Mouse (Mus musculus) MEL (cell line): Measurements from ENCODE around the gene Id3. TPM values are rescaled to one million over a fixed set of nuclear protein-coding genes. Genes with fewer than 3 reads are reported as not detected.

Source experiments
- DNase-seq: peaks from one replicate; pipeline ENCODE4 v3.0.0; 2011; ENCODE audit warnings: low read depth, low spot score
- H3K27ac ChIP-seq: 2 replicates; pipeline ENCODE4 v1.5.1; 2012; ENCODE audit warnings: low read depth, mild to moderate bottlenecking, control low read depth, low read length, moderate library complexity; ENCODE audit not compliant: control insufficient read depth
- H3K27me3 ChIP-seq, 2 experiments: fragments of 150-350 bp in 1 of 2; sonication (generic) in 1 of 2; 2 replicates each; pipeline ENCODE4 v1.6.1; 2012; ENCODE audit warnings: low read length in 2 of 2, mild to moderate bottlenecking in 2 of 2, improper control_type of control experiment in 1 of 2, moderate library complexity in 1 of 2; ENCODE audit not compliant: insufficient read depth in 2 of 2, control insufficient read depth in 1 of 2
- H3K36me3 ChIP-seq, 2 experiments: 2 replicates each; pipeline ENCODE4 v1.6.1; 2012 to 2014; ENCODE audit warnings: low read length in 2 of 2, improper control_type of control experiment in 1 of 2, inconsistent platforms in 1 of 2, mild to moderate bottlenecking in 1 of 2; ENCODE audit not compliant: insufficient read depth in 2 of 2, control insufficient read depth in 1 of 2
- H3K4me1 ChIP-seq, 2 experiments: fragments of 150-350 bp in 1 of 2; sonication (generic) in 1 of 2; 2 replicates each; pipeline ENCODE4 v1.6.1; 2012; ENCODE audit warnings: low read length in 2 of 2, improper control_type of control experiment in 1 of 2, mild to moderate bottlenecking in 1 of 2; ENCODE audit not compliant: insufficient read depth in 2 of 2, control insufficient read depth in 1 of 2
- H3K4me3 ChIP-seq, 2 experiments: fragments of 150-350 bp in 1 of 2; sonication (generic) in 1 of 2; 2 replicates each; pipeline ENCODE4 v1.5.1; 2012; ENCODE audit warnings: low read depth in 2 of 2, low read length in 2 of 2, mild to moderate bottlenecking in 2 of 2, moderate library complexity in 2 of 2, control low read depth in 1 of 2, improper control_type of control experiment in 1 of 2; ENCODE audit not compliant: control insufficient read depth in 1 of 2, insufficient read depth in 1 of 2
- H3K79me2 ChIP-seq: 2 replicates; pipeline ENCODE4 v1.6.1; 2012; ENCODE audit warnings: mild to moderate bottlenecking, low read length, moderate library complexity; ENCODE audit not compliant: control insufficient read depth, poor library complexity, insufficient read depth
- H3K9ac ChIP-seq: 2 replicates; pipeline ENCODE4 v1.6.1; 2012; ENCODE audit warnings: low read depth, mild to moderate bottlenecking, control low read depth, low read length, moderate library complexity; ENCODE audit not compliant: control insufficient read depth, poor library complexity, severe bottlenecking
- H3K9me3 ChIP-seq: fragments of 150-350 bp; sonication (generic); replicated peaks from 2 replicates; pipeline ENCODE4 v1.6.1; 2012; ENCODE audit warnings: mild to moderate bottlenecking, low read length, improper control_type of control experiment, moderate library complexity; ENCODE audit not compliant: insufficient read depth
- BHLHE40 ChIP-seq: IDR thresholded peaks from 2 replicates; pipeline ENCODE4 v1.6.1; 2012; ENCODE audit warnings: low read depth, mild to moderate bottlenecking, inconsistent platforms, low read length, improper control_type of control experiment, borderline replicate concordance
- CHD2 ChIP-seq: IDR thresholded peaks from 2 replicates; pipeline ENCODE4 v1.6.1; 2011; ENCODE audit warnings: low read length, improper control_type of control experiment
- CTCF ChIP-seq, 3 experiments: IDR thresholded peaks in 2 of 3; conservative IDR thresholded peaks in 1 of 3; 2 replicates each; pipeline ENCODE4 v1.5.1; 2011 to 2012; ENCODE audit warnings: low read length in 3 of 3, low read depth in 2 of 3, mild to moderate bottlenecking in 2 of 3, improper control_type of control experiment in 1 of 3, inconsistent platforms in 1 of 3, mixed read lengths in 1 of 3, moderate library complexity in 1 of 3; ENCODE audit not compliant: control insufficient read depth in 1 of 3, insufficient read depth in 1 of 3, poor library complexity in 1 of 3, severe bottlenecking in 1 of 3
- E2F4 ChIP-seq: IDR thresholded peaks from 2 replicates; pipeline ENCODE4 v1.6.1; 2011; ENCODE audit warnings: low read depth, low read length, improper control_type of control experiment, borderline replicate concordance
- EP300 ChIP-seq, 2 experiments: IDR thresholded peaks; 2 replicates each; pipeline ENCODE4 v1.6.1; 2011; ENCODE audit warnings: improper control_type of control experiment in 2 of 2, low read length in 2 of 2, low read depth in 1 of 2, mild to moderate bottlenecking in 1 of 2
- GABPA ChIP-seq: IDR thresholded peaks from 2 replicates; pipeline ENCODE4 v1.6.1; 2012; ENCODE audit warnings: low read depth, mild to moderate bottlenecking, inconsistent platforms, low read length, improper control_type of control experiment, moderate library complexity
- KAT2A ChIP-seq: conservative IDR thresholded peaks from 2 replicates; pipeline ENCODE4 v1.6.1; 2012; ENCODE audit warnings: low read depth, low read length, improper control_type of control experiment, inconsistent platforms
- MAFK ChIP-seq: IDR thresholded peaks from 2 replicates; pipeline ENCODE4 v1.6.1; 2011; ENCODE audit warnings: low read depth, mild to moderate bottlenecking, low read length, improper control_type of control experiment, borderline replicate concordance
- MAZ ChIP-seq: IDR thresholded peaks from 2 replicates; pipeline ENCODE4 v1.6.1; 2012; ENCODE audit warnings: low read depth, mild to moderate bottlenecking, inconsistent platforms, low read length, improper control_type of control experiment
- MXI1 ChIP-seq: IDR thresholded peaks from 2 replicates; pipeline ENCODE4 v1.6.1; 2011; ENCODE audit warnings: mild to moderate bottlenecking, low read depth, low read length, improper control_type of control experiment
- MYB ChIP-seq: IDR thresholded peaks from 2 replicates; pipeline ENCODE4 v1.6.1; 2011; ENCODE audit warnings: mild to moderate bottlenecking, low read depth, low read length, improper control_type of control experiment
- MYC ChIP-seq: IDR thresholded peaks from 2 replicates; pipeline ENCODE4 v1.6.1; 2011; ENCODE audit warnings: low read depth, mild to moderate bottlenecking, low read length, improper control_type of control experiment, moderate library complexity
- NRF1 ChIP-seq: IDR thresholded peaks from 2 replicates; pipeline ENCODE4 v1.6.1; 2014; ENCODE audit warnings: low read depth, mild to moderate bottlenecking, inconsistent platforms, low read length, improper control_type of control experiment, moderate library complexity; ENCODE audit not compliant: poor library complexity, insufficient read depth, severe bottlenecking
- POLR2A ChIP-seq, 2 experiments: IDR thresholded peaks; 2 replicates each; pipeline ENCODE4 v1.6.1; 2011 to 2012; ENCODE audit warnings: low read length in 2 of 2, mild to moderate bottlenecking in 2 of 2, control low read depth in 1 of 2, improper control_type of control experiment in 1 of 2, low read depth in 1 of 2, moderate library complexity in 1 of 2; ENCODE audit not compliant: control insufficient read depth in 1 of 2, insufficient read depth in 1 of 2, poor library complexity in 1 of 2
- POLR2AphosphoS2 ChIP-seq: IDR thresholded peaks from 2 replicates; pipeline ENCODE4 v1.6.1; 2011; ENCODE audit warnings: low read length, improper control_type of control experiment
- POLR2AphosphoS5 ChIP-seq: IDR thresholded peaks from 2 replicates; pipeline ENCODE4 v1.6.1; 2012; ENCODE audit warnings: low read depth, borderline replicate concordance, mild to moderate bottlenecking, inconsistent platforms, low read length, moderate library complexity, mixed read lengths
- SMC3 ChIP-seq: IDR thresholded peaks from 2 replicates; pipeline ENCODE4 v1.6.1; 2011; ENCODE audit warnings: low read depth, low read length, improper control_type of control experiment
- TAL1 ChIP-seq: IDR thresholded peaks from 2 replicates; pipeline ENCODE4 v1.6.1; 2012; ENCODE audit warnings: mild to moderate bottlenecking, inconsistent platforms, low read length, moderate library complexity, mixed read lengths
- TBP ChIP-seq: IDR thresholded peaks from 2 replicates; pipeline ENCODE4 v1.8.0; 2011; ENCODE audit warnings: low read depth, low read length, improper control_type of control experiment
- TCF12 ChIP-seq: IDR thresholded peaks from 2 replicates; pipeline ENCODE4 v1.6.1; 2014; ENCODE audit warnings: low read depth, mild to moderate bottlenecking, inconsistent platforms, low read length, improper control_type of control experiment, moderate library complexity
- UBTF ChIP-seq: IDR thresholded peaks from 2 replicates; pipeline ENCODE4 v1.6.1; 2012; ENCODE audit warnings: low read depth, mild to moderate bottlenecking, inconsistent platforms, low read length, improper control_type of control experiment, moderate library complexity, borderline replicate concordance; ENCODE audit not compliant: insufficient read depth
- USF1 ChIP-seq: IDR thresholded peaks from 2 replicates; pipeline ENCODE4 v1.6.1; 2014; ENCODE audit warnings: low read depth, mild to moderate bottlenecking, inconsistent platforms, low read length, improper control_type of control experiment, moderate library complexity
- USF2 ChIP-seq, 2 experiments: IDR thresholded peaks; 2 replicates each; pipeline ENCODE4 v1.6.1; 2011 to 2012; ENCODE audit warnings: improper control_type of control experiment in 2 of 2, low read length in 2 of 2, borderline replicate concordance in 1 of 2, inconsistent platforms in 1 of 2, low read depth in 1 of 2, mild to moderate bottlenecking in 1 of 2; ENCODE audit not compliant: insufficient read depth in 1 of 2
- ZC3H11A ChIP-seq: IDR thresholded peaks from 2 replicates; pipeline ENCODE4 v1.6.1; 2012; ENCODE audit warnings: low read depth, mild to moderate bottlenecking, inconsistent platforms, low read length, improper control_type of control experiment
- ZMIZ1 ChIP-seq: IDR thresholded peaks from 2 replicates; pipeline ENCODE4 v1.6.1; 2012; ENCODE audit warnings: low read depth, mild to moderate bottlenecking, inconsistent platforms, low read length, improper control_type of control experiment, moderate library complexity
- polyA plus RNA-seq, 2 experiments: library from polyadenylated mRNA; stranded (reverse) in 1 of 2; unstranded in 1 of 2; fragments of >175 nt in 1 of 2; fragments of >200 nt in 1 of 2; gene quantifications; 2 replicates each; pipeline versions ENCODE4 v1.2.1 to v1.2.4; 2012; ENCODE audit warnings: low replicate concordance in 2 of 2, low read depth in 1 of 2; ENCODE audit not compliant: insufficient read length in 2 of 2, insufficient read depth in 1 of 2, missing spikeins in 1 of 2
- total RNA-seq: library from RNA; depleted of rRNA; stranded (reverse); fragments of 300-350 nt; gene quantifications from 2 replicates; pipeline ENCODE4 v1.2.3, GENCODE M21; 2012

Id3 gene
- total and polyA plus RNA-seq, 3 experiments, result 0.17 to 0.27 TPM; not detected in 1

DNA sequence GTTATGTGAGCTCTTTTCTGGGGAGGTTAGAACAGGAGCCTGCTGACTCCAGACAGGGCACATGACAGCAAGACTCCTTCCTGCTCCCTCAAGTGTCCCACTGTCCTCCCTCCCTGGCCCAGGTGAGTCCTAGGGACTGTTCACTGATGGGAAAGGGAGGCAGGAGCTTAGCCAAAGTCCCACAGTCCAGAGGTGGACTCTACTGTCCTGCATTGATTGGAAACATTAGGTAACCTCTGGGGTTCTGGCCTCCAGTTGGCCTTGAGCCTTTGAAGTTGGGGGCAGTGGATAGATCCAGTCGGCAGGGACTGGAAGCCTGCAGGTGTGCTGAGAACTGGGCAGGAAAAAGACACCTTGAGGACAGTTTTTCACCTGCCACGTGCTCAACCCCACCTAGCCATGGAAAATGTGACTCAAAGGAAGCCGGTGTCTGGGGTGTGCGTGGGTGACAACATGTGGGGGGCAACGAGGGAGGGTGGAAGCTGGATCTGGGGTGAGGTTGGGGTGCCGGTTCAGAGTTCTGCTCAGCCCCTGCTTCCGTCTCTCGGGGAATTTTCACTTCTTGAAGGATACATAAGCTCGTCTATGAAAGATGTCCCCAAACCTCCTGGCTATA, 47.7 kb upstream of the Id3 start:
- no peaks in the 10 kb centered on the region for H3K4me1 ChIP-seq
- H3K4me3 ChIP-seq, result no peak overlapping the region
- TF ChIP-seq USF1 (no peak), POLR2AphosphoS2 (no peak)
- TF ChIP-seq, all 39 proteins: peak for 0
- no peaks in the 10 kb centered on the region for H3K9me3 ChIP-seq
- no peak overlapping the region for H3K9ac ChIP-seq
- no peak for DNase-seq
- no peaks in the 10 kb centered on the region for H3K36me3 ChIP-seq
- H3K27ac ChIP-seq, result no peak overlapping the region
- H3K27me3 ChIP-seq, result peaks cover 0 to 2% of the 10 kb centered on the region in 2 experiments; a peak in 2 of 4 replicates
- H3K79me2 ChIP-seq, result no peaks in the 10 kb centered on the region

GRCm38 (mm10) chr4:136096446-136097113, 46.7 kb upstream of the Id3 start:
- no peak for DNase-seq
- Histone ChIP-seq H3K36me3 (no peaks in the 10 kb centered on the region), H3K4me1 (no peaks in the 10 kb centered on the region), H3K4me3 (no peak overlapping the region), H3K79me2 (no peaks in the 10 kb centered on the region), H3K9me3 (no peaks in the 10 kb centered on the region), H3K27me3 (peaks cover 0 to 4% of the 10 kb centered on the region in 2 experiments; a peak in 2 of 4 replicates), H3K27ac (no peak overlapping the region), H3K9ac (no peak overlapping the region)
- TF ChIP-seq TBP (no peak), SMC3 (no peak), CHD2 (no peak), CTCF (IDR thresholded peaks at IDR 0.05 in 2 of 3, conservative IDR thresholded peaks at IDR 0.05 in 1 of 3; ENCODE audit: control insufficient read depth in 1 of 3, insufficient read depth in 1 of 3, low read depth in 2 of 3, low read length in 3 of 3, poor library complexity in 1 of 3, severe bottlenecking in 1 of 3) (no peak), MAFK (no peak), ZMIZ1 (no peak), TAL1 (no peak), E2F4 (no peak), MXI1 (no peak), MYB (no peak), ZC3H11A (no peak)

DNA sequence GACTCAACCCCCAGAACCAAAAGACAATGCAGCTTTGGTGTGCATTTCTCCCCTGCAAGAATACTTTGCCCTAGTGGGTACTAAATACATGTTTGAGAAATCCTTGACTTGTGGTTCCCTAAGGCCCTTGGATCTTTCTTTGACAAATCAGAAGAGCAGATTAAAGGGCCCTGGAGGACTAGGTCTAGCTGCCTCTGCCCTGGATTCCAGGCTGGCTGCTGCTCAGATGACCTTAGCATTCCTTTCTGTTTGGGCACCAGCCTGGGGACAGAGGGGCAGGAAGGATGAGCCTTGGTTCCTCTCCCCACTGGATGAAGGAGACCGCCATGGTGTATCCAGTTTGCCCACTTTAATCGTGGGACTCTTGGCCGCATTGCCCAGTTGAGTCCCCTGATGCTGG, 44.9 kb upstream of the Id3 start:
- Histone ChIP-seq H3K27me3 (peaks cover 0 to 6% of the 10 kb centered on the region in 2 experiments; a peak in 2 of 4 replicates), H3K9ac (no peak overlapping the region), H3K9me3 (no peaks in the 10 kb centered on the region), H3K4me1 (no peaks in the 10 kb centered on the region), H3K27ac (no peak overlapping the region), H3K36me3 (no peaks in the 10 kb centered on the region), H3K79me2 (no peaks in the 10 kb centered on the region), H3K4me3 (no peak overlapping the region)
- no peak for DNase-seq
- TF ChIP-seq USF1 (no peak), KAT2A (no peak), TBP (no peak), GABPA (no peak), UBTF (no peak), CTCF (IDR thresholded peaks at IDR 0.05 in 2 of 3, conservative IDR thresholded peaks at IDR 0.05 in 1 of 3; ENCODE audit: control insufficient read depth in 1 of 3, insufficient read depth in 1 of 3, low read depth in 2 of 3, low read length in 3 of 3, poor library complexity in 1 of 3, severe bottlenecking in 1 of 3) (no peak), EP300 (IDR thresholded peaks at IDR 0.05; ENCODE audit: low read depth in 1 of 2, low read length in 2 of 2) (no peak), MAZ (no peak), TCF12 (no peak), POLR2AphosphoS5 (no peak), POLR2A (IDR thresholded peaks at IDR 0.05; ENCODE audit: control insufficient read depth in 1 of 2, insufficient read depth in 1 of 2, low read depth in 1 of 2, low read length in 2 of 2, poor library complexity in 1 of 2) (no peak), BHLHE40 (no peak), NRF1 (no peak), USF2 (IDR thresholded peaks at IDR 0.05; ENCODE audit: borderline replicate concordance in 1 of 2, insufficient read depth in 1 of 2, low read depth in 1 of 2, low read length in 2 of 2) (no peak), MYC (no peak)
